Mouse (Mus musculus): ENCODE measurements at regions not wholly inside any gene's neighbourhood (a gene's known extent, or its start where the extent isn't known, plus 50 kb on each side); places are given as distances from the start of the nearest gene placed in this dataset.

GRCm38 (mm10) chr8:79587258-79587657 is 52.2 kb upstream of the Otud4 start:
- POLR2A ChIA-PET: no interaction called here
- no peak for ATAC-seq
- CTCF ChIA-PET: interaction anchor here (0.7 to 6.5 kb wide), 8 partner anchors 8 to 1095 kb away, joined by 3 to 56 read pairs (median 3); partner anchors contain the start of gene Mmaa
- in situ Hi-C loops (cut with MboI; ENCODE audit: low pct_unique_long_range_greater_than_20kb): loop anchor here (5.0 to 25.0 kb wide), 7 partner anchors 192 to 1525 kb away; partner anchors contain the start of genes Smad1 and Zfp827
- no peak for DNase-seq (ENCODE audit: low read depth, low spot score)
- no peaks in the 10 kb centered on the region for H3K27me3 ChIP-seq
- peak; percentile 59 for TF ChIP-seq CTCF (IDR thresholded peaks at IDR 0.05)

- ChIA-PET POLR2A (no interaction called here), CTCF (interaction anchor here (0.8 to 6.5 kb wide), 8 partner anchors 8 to 287 kb away, joined by 3 to 56 read pairs (median 4); partner anchors contain the start of gene Mmaa)
- DNase-seq (ENCODE audit: low read depth, low spot score) (peak; percentile 39), ATAC-seq (peak; percentile 90)
- in situ Hi-C loops (cut with MboI; ENCODE audit: low pct_unique_long_range_greater_than_20kb): loop anchor here (5.0 to 25.0 kb wide), 7 partner anchors 190 to 1523 kb away; partner anchors contain the start of genes Smad1 and Zfp827
- TF ChIP-seq CTCF (IDR thresholded peaks at IDR 0.05): peak; percentile 92
- no peaks in the 10 kb centered on the region for H3K27me3 ChIP-seq
Observed at GRCm38 (mm10) chr8:79584966-79585365, 54.5 kb upstream of the Otud4 start.

- no peaks in the 10 kb centered on the region for H3K27me3 ChIP-seq
- in situ Hi-C loops (cut with MboI; ENCODE audit: low pct_unique_long_range_greater_than_20kb): loop anchor here (10.0 to 25.0 kb wide), 5 partner anchors 189 to 1521 kb away; partner anchors contain the start of genes Smad1 and Zfp827
- TF ChIP-seq CTCF (IDR thresholded peaks at IDR 0.05): peak; percentile 75
- no peak for DNase-seq (ENCODE audit: low read depth, low spot score)
- POLR2A ChIA-PET: no interaction called here
- ATAC-seq: no peak
- CTCF ChIA-PET: interaction anchor here (0.9 to 6.5 kb wide), 7 partner anchors 21 to 1521 kb away, joined by 3 to 56 read pairs (median 3); partner anchors contain the start of gene Mmaa
Observed at GRCm38 (mm10) chr8:79583326-79583725, 56.1 kb upstream of the Otud4 start.

GRCm38 (mm10) chr8:79582195-79582594 is 57.2 kb upstream of the Otud4 start:
- in situ Hi-C loops (cut with MboI; ENCODE audit: low pct_unique_long_range_greater_than_20kb): loop anchor here (10.0 to 25.0 kb wide), 5 partner anchors 187 to 1520 kb away; partner anchors contain the start of genes Smad1 and Zfp827
- POLR2A ChIA-PET: no interaction called here
- CTCF ChIA-PET: interaction anchor here (1.5 to 6.5 kb wide), 3 partner anchors 20 to 284 kb away, joined by 3 to 56 read pairs (median 9); partner anchors contain the start of gene Mmaa
- TF ChIP-seq CTCF (IDR thresholded peaks at IDR 0.05): no peak
- no peak for DNase-seq (ENCODE audit: low read depth, low spot score)
- ATAC-seq: no peak
- no peaks in the 10 kb centered on the region for H3K27me3 ChIP-seq

GRCm38 (mm10) chr8:79576086-79576485 is 63.3 kb upstream of the Otud4 start:
- ATAC-seq (no peak), DNase-seq (ENCODE audit: low read depth, low spot score) (no peak)
- CTCF ChIA-PET: interaction anchor here (0.6 to 1.8 kb wide), 4 partner anchors 9 to 278 kb away, joined by 3 to 7 read pairs (median 4); no protein-coding TSS in a partner anchor
- in situ Hi-C loops (cut with MboI; ENCODE audit: low pct_unique_long_range_greater_than_20kb): loop anchor here (25.0 kb wide), 2 partner anchors 539 to 1514 kb away; partner anchors contain the start of gene Zfp827
- TF ChIP-seq CTCF (IDR thresholded peaks at IDR 0.05): no peak
- POLR2A ChIA-PET: no interaction called here
- H3K27me3 ChIP-seq: no peaks in the 10 kb centered on the region

GRCm38 (mm10) chr8:79575175-79575734 is 64.2 kb upstream of the Otud4 start:
- ChIA-PET POLR2A (no interaction called here), CTCF (interaction anchor here (1.3 to 1.8 kb wide), 2 partner anchors 13 to 277 kb away, joined by 3 to 7 read pairs; no protein-coding TSS in a partner anchor)
- no peak for TF ChIP-seq CTCF (IDR thresholded peaks at IDR 0.05)
- in situ Hi-C loops (cut with MboI; ENCODE audit: low pct_unique_long_range_greater_than_20kb): loop anchor here (25.0 kb wide), 2 partner anchors 538 to 1513 kb away; partner anchors contain the start of gene Zfp827
- ATAC-seq (no peak), DNase-seq (ENCODE audit: low read depth, low spot score) (no peak)
- no peaks in the 10 kb centered on the region for H3K27me3 ChIP-seq

GRCm38 (mm10) chr8:79573491-79573890 is 65.9 kb upstream of the Otud4 start:
- in situ Hi-C loops (cut with MboI; ENCODE audit: low pct_unique_long_range_greater_than_20kb): no loop called here
- CTCF ChIA-PET: no interaction called here
- DNase-seq (ENCODE audit: low read depth, low spot score) (no peak), ATAC-seq (no peak)
- no peak for TF ChIP-seq CTCF (IDR thresholded peaks at IDR 0.05)
- no peaks in the 10 kb centered on the region for H3K27me3 ChIP-seq
- POLR2A ChIA-PET: no interaction called here

- in situ Hi-C loops (cut with MboI; ENCODE audit: low pct_unique_long_range_greater_than_20kb): no loop called here
- POLR2A ChIA-PET: no interaction called here
- TF ChIP-seq CTCF (IDR thresholded peaks at IDR 0.05): no peak
- H3K27me3 ChIP-seq: no peaks in the 10 kb centered on the region
- ATAC-seq (no peak), DNase-seq (ENCODE audit: low read depth, low spot score) (no peak)
- CTCF ChIA-PET: no interaction called here
Observed at GRCm38 (mm10) chr8:79572526-79572925, 66.9 kb upstream of the Otud4 start.

GRCm38 (mm10) chr8:79563101-79563500 is 76.3 kb upstream of the Otud4 start:
- POLR2A ChIA-PET: no interaction called here
- in situ Hi-C loops (cut with MboI; ENCODE audit: low pct_unique_long_range_greater_than_20kb): no loop called here
- no peak for TF ChIP-seq CTCF (IDR thresholded peaks at IDR 0.05)
- ATAC-seq: no peak
- H3K27me3 ChIP-seq: no peaks in the 10 kb centered on the region
- no peak for DNase-seq (ENCODE audit: low read depth, low spot score)
- CTCF ChIA-PET: interaction anchor here (1.0 to 1.6 kb wide), 2 partner anchors 13 to 65 kb away, joined by 3 to 7 read pairs; no protein-coding TSS in a partner anchor

GRCm38 (mm10) chr8:79562669-79563068 is 76.7 kb upstream of the Otud4 start:
- ChIA-PET POLR2A (no interaction called here), CTCF (interaction anchor here (0.8 to 1.6 kb wide), 6 partner anchors 13 to 263 kb away, joined by 3 to 9 read pairs (median 4); no protein-coding TSS in a partner anchor)
- no peaks in the 10 kb centered on the region for H3K27me3 ChIP-seq
- ATAC-seq: no peak
- in situ Hi-C loops (cut with MboI; ENCODE audit: low pct_unique_long_range_greater_than_20kb): no loop called here
- DNase-seq (ENCODE audit: low read depth, low spot score): no peak
- TF ChIP-seq CTCF (IDR thresholded peaks at IDR 0.05): peak; percentile 64

GRCm38 (mm10) chr8:79562071-79562581 is 77.3 kb upstream of the Otud4 start:
- POLR2A ChIA-PET: no interaction called here
- CTCF ChIA-PET: interaction anchor here (0.8 to 1.6 kb wide), 7 partner anchors 10 to 262 kb away, joined by 3 to 9 read pairs (median 4); no protein-coding TSS in a partner anchor
- no peak for ATAC-seq
- no peak for DNase-seq (ENCODE audit: low read depth, low spot score)
- TF ChIP-seq CTCF (IDR thresholded peaks at IDR 0.05): no peak
- in situ Hi-C loops (cut with MboI; ENCODE audit: low pct_unique_long_range_greater_than_20kb): no loop called here
- H3K27me3 ChIP-seq: no peaks in the 10 kb centered on the region

Measured in Patski (cell line).